Mouse (Mus musculus) B cell, adult (primary cell): ENCODE data around the gene Aars2. TPM values are rescaled to one million over a fixed set of nuclear protein-coding genes. Genes with fewer than 3 reads are reported as not detected.

ENCODE experiments used
- total RNA-seq: library from RNA; stranded (reverse); gene quantifications from 4 replicates; pipeline ENCODE4 v1.2.4, GENCODE M21; 2023; ENCODE audit not compliant: inconsistent age

The Aars2 gene
- total RNA-seq, result 13.8 to 18.5 TPM (median 17.9 TPM) in 4 replicates

GRCm38 (mm10) chr17:45506700-45507189 is at the start of gene Aars2:
Gene Aars2 (plus strand): TSS chr17:45506841.

DNA sequence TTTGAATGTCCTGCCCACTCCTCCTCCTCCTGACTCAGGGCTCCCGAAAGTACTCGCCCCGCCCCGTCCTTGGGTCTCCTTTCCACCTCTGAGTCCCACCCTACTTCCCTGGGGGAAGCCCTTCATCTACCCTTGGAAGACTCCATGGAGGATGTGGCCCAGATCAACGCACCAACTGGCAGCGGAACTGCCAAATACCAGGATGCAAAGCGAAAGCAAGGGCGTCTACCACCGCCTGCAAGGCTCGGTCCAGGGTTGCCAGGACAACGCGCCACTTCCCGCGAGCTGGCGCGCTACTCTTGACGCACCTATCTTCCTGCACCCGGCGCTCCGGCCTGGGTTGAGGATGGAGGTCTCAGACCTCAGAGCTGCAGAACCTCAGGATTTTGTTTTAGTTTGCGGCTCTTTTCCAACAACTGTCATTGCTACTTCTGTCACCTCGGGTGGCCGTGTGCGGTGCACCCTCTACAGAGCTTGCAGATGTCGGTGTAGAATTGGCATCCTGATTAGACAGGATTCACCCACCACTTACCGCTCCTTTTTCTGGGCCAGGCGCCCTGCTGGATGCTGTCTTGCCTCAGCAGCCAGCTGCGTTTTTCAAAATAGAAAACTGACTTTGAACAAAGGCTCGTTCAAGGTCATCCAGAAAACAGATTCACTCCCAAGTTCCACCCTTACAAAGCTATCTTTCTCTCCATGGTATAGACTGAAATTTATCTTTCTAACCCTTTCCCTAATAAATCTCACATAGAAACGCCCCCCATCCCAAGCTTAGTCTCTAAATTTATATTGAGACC is 31.8 kb upstream of the Aars2 start, which contains the start of gene Spats1:
Spats1 (minus strand) TSS at position 747 of the 797 bp plus-strand sequence.

DNA sequence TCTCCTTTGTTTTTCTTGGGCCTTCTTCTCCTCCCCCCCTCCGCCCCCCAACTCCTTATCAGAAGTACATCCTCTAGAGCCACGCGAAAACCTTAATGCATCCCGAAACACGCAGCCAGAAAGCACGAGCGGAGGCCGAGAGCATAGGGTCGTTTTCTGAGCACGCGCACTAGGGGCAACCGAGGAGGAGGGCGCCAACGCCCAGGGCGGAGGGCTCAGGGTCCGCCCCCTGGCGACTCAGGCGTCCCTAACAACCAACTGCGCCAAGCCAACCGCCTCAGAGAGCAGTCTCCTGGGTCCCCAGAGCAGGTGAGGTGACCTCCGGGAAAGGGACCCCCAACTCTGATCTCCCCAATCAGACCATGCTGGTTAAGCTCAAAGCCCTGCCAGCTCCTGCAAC is 16.6 kb downstream of the Aars2 start, which contains the start of gene Tcte1:
Tcte1 (plus strand) TSS at position 172 of the 400 bp plus-strand sequence.

GRCm38 (mm10) chr17:45549617-45550181 is 43.1 kb downstream of the Aars2 start, which contains the start of gene Tmem151b:
Gene Tmem151b (minus strand): TSS chr17:45549677.

DNA sequence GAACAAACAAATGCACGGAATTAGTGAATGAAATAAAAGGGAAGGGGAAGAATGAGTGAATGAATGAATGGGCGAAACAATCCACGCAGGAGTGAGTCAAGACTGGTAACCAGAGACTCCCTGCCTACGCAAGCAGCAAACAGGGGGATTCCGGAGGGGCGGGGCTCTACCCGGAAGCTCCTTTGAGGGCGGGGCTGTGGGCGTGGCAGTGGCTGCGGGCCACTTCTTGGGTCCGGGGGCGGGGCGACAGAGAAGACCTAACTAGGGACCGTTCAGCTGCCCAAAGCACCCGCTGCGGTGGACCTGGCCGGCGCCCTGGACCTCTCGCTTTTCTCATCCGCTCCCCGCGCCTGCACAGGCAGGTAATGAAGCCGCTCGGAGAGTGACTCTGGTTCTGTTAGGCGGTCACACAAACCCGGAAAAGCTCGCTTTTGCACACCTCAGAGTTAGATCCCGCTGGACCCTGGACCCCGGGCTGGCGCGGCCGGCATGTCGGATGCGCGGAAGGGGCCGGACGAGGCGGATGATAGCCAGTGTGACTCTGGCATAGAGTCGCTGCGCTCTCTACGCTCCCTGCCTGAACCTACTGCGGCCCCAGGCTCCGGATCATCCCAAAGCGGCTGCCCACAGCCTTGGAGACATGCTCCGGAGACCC is 48.9 kb downstream of the Aars2 start, which contains the start of gene Nfkbie:
Nfkbie (plus strand) TSS at position 252 of the 655 bp plus-strand sequence.

DNA sequence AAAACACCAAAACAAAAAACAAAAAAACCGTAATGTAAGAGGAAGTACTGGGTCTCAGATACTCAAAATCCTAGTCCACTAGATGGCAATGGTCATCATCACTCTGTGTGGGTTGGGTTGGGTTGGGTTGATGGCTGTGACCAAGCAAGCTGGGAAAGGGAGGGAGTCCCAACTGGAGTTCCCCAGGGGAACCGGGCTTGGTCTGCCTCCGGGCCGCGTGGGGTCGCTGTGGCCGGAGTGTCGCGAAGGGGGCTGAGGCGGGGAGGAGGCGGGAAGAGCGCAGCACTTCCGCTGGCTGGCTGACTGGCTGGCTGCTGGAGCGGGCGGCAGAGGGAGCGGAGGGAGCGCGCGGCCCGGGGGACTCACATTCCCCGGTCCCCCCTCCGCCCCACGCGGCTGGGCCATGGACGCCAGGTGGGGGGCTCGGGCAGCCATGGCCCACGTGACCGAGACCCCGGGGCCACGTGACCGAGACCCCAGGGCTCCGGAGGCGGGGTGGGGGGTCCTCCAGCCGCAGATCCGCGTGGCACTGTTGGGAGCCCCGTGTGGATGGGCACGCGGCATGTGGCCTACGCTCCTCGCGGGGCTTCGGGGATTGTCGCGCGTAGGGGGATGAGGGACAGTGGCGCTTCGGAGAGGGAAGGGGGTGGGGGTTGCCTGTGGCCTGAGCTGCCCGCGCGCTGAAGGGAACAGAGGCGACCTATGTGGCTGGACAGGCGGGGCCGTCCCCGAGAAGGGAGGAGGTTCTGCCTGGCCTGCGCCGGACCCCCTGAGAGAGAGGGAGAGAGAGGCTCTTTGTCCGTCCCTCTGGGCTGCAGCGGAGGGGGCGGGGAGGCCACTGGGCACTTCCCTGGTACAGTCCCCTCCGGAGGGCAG is 57.3 kb downstream of the Aars2 start, which contains the start of gene Slc35b2:
Slc35b2 (plus strand) TSS at position 220 of the 876 bp plus-strand sequence.

Other genes with a start within 250 kb of the Aars2 start
- gene Cdc5l, start 73.1 kb upstream of the Aars2 start, total RNA-seq, result 94.6 to 97.8 TPM (median 95.5 TPM) in 4 replicates
- not detected in 4 replicates for gene Spats1, start 31.4 kb upstream of the Aars2 start, total RNA-seq
- not detected in 4 replicates for gene Tcte1, start 16.6 kb downstream of the Aars2 start, total RNA-seq
- 0.16 to 0.80 TPM (median 0.47 TPM) in 4 replicates for gene Tmem151b, start 42.8 kb downstream of the Aars2 start, total RNA-seq
- 151 to 160 TPM (median 154 TPM) in 4 replicates for gene Nfkbie, start 48.9 kb downstream of the Aars2 start, total RNA-seq
- gene Slc35b2, start 57.0 kb downstream of the Aars2 start, total RNA-seq, result 50.3 to 70.4 TPM (median 57.4 TPM) in 4 replicates
- gene Hsp90ab1, start 66.4 kb downstream of the Aars2 start, total RNA-seq, result 1,056 to 1,151 TPM (median 1,099 TPM) in 4 replicates
- 22.9 to 26.3 TPM (median 25.1 TPM) in 4 replicates for gene Slc29a1, start 92.8 kb downstream of the Aars2 start, total RNA-seq
- not detected in 4 replicates for gene Mymx, start 95.3 kb downstream of the Aars2 start, total RNA-seq
- 1.5 to 3.8 TPM (median 2.1 TPM) in 4 replicates for gene Capn11, start 152.5 kb downstream of the Aars2 start, total RNA-seq
- gene Mrpl14, start 179.5 kb downstream of the Aars2 start, total RNA-seq, result 26.2 to 32.3 TPM (median 28.8 TPM) in 4 replicates
- gene Tmem63b, start 180.1 kb downstream of the Aars2 start, total RNA-seq, result 25.9 to 36.5 TPM (median 29.4 TPM) in 4 replicates
- not detected in 4 replicates for gene 1600014C23Rik, start 227.0 kb downstream of the Aars2 start, total RNA-seq